Mouse (Mus musculus) layer of hippocampus, postnatal 14 days (tissue): ENCODE measurements around the gene Ndufc2. TPM values are rescaled to one million over a fixed set of nuclear protein-coding genes. Genes with fewer than 3 reads are reported as not detected.
A peak's percentile ranks its signal among the peaks of the same experiment; 100 is the strongest.
"Not testable (repeated sequence)": the region's sequence is repeated elsewhere in the genome, so short reads cannot be mapped to it uniquely, and the experiment has no call there.

Experiments used
- DNase-seq, 2 experiments: peaks; one replicate each; pipeline ENCODE4 v3.0.0; 2021 to 2022; ENCODE audit warnings: low spot score in 2 of 2, mixed read lengths in 1 of 2
- total RNA-seq, 2 experiments: library from RNA; stranded (reverse); gene quantifications; 2 replicates each; pipeline ENCODE4 v1.2.3; 2021

Gene Ndufc2
- total RNA-seq, 2 experiments from 2014 or later = 267 TPM

DNA sequence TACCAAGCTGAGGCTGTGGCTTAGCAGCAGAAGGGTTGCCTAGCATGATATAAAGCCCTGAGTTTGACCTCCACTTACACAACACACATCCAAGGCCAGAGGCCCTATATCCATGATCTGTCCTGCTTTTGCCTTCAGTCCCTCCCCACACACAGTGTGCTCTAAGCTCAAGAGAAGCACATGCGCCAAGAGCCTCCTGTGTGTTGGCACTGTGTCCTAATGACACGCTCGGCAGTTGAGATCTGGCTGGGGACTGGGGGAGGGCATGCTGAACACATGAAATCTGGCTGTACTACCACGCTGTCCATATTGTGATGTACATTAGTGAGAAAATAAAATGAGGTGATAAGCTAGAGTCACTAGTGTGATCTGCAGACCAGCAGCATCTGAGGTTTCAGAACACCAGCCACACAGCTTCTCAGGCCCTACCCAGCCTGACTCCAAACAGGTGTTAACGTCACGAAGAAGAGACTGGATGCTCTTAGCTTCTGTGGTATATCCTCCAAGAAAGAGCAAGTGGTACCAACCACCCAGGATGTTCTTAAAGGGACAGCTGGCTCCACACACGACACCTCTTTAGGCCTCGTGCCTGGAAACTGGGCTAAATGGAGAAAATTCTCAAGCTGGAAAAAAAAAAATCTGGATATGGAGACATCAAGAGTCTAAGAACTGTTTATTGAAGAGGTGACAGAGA lies 21.3 kb downstream of the Ndufc2 start:
- peak in 1 of 2 experiments; percentile 45 for DNase-seq

DNA sequence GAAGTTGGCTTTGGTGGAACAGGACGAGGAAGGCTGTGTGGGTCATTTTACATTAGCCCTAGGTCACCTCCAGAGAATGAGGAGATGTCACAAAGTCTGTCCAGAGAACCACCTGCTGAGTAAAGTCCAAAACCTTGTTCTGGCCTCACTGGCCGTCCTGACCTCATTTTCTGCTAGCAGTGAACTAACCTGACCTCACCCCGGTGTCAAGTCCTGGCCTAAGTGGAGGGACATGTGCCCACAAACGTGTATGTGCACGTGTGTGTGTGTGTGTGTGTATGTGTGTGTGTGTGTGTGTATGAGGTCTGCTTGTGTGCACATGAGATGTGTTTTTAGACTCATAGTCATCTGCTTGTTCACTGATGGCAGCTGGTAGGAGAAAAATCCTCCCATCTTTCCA lies 24.0 kb downstream of the Ndufc2 start:
- no peak for DNase-seq

DNA sequence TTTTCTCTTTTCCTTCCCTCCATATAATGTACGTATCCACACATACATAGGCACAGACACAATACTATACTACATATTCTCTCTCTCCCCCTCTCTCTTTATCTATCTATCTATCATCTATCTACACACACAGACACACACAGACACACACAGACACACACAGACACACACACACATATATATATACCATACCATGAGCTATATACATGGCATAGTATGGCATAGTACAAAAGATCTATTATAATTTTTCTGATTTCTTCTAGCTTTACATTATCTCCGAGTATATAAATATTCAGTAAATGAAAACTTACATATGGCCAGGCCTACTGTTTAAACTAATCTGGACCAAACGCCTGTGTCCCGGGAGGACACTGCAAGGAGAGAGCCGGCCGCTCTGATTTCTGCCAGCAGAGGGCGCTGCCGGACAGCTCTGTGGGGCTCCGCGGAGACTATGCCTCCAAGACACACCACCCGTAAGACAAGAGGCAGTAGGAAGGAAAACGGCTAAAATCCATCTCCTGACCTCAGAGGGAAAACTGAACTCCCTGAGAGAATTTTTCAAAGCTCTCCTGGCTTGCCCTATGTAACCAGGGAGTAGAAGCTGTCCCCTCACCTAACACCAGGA lies 24.9 kb downstream of the Ndufc2 start:
- DNase-seq = peak; percentile 83 to 89

DNA sequence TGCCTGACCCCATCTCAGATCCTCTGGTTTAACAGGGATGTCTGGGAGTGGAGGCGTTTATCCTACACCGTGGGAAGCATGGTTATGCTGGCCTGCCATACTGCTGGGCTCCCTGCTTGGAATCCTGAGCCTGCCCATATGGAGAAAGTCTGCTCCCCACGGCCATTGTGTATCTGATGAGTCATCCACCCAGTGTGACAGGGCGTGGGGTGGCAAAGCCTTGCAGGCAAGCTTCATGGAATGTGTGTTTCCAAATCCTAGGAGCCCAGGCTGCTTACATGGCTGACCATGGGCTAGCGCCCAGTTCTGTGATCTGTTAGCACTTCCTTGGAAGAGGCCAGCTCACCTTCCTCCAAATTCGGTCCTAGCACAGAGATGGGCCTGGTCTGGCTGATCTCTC lies 26.8 kb downstream of the Ndufc2 start:
- DNase-seq = no peak

DNA sequence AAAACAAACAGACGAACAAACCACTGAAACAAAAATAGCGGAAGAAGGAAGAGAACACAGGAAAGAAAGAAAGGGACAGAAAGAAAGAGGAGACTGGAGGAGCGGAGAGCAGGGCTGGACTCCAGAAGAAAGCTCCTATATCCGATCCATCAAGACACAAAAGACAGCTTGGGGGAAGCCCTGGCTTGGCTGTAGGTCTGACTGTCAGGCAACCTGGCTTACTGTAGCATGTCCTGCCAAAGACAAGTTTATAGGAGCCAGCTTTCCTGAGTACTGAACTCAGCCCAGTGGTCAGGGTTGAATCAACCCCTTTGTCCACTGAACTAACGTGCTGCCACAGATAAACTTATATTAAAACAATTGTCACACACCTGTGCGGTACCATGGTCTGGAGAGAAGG lies 27.5 kb downstream of the Ndufc2 start:
- no peak for DNase-seq

DNA sequence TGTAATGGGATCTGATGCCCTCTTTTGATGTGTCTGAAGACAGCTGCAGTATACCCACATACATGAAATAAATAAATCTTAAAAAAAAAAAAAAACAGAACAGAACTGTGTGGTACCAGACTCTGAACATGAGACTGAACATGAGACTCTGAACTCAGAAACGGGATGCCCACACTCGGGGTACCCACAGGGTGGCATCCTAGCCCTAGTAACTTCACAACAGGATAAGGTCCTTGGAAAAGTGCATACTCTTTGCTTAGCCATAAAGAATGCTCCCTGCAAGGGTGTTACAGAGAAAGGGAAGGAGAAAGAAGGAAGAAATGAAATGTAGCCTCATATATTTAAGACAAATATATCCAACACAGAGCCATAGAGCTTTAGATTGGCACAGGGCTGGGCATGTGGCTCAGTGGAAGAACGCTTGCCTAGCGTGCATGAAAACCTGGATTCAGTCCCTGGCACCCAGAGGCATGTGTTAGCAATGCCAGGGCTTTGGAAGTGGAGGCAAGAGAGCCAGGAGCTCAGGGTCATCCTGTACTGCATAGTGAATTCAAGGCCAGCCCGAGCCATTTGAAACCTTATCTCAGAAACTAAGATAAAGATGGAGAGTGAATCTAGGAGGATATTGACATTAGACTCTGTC lies 28.1 kb downstream of the Ndufc2 start:
- peak; percentile 33 to 65 for DNase-seq

DNA sequence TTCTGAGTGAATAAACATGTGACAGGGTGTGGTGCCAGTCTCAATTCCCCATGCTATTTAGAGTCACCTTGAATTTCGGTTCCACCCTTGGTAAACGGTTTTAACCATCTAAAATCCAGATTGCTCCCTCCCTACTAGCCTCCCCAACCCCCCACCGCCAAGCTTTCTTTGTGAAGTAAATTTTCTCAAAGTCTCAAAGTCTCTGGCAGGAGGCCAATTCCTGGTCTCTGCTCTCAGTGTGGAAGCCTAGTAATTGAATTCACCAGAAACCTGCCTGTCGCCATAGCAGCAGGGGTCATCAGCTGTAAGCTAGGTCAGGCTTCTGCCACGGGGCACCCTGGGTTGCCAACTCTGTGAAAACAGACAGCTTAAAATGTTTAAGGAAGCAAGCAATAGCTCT lies 29.9 kb downstream of the Ndufc2 start:
- no peak for DNase-seq

DNA sequence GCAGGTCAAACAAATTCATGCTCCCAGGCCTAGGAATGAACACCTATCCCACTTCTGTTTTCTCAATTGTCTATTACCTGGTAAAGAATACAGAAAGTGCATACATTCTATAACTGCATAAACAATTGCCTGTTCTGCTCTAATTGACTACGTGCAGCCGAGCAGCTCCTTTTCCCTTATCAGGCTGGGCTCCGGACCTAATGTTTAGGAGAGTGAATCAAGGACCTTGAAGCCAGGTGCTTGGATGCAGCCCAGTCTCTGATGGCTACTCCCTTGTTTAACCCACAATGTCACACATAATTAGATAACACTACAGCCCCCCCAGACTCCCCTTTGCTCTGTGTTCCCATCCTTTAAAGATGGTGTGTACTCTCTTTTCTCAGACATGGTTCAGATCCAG lies 33.7 kb downstream of the Ndufc2 start:
- DNase-seq = not testable (repeated sequence)

DNA sequence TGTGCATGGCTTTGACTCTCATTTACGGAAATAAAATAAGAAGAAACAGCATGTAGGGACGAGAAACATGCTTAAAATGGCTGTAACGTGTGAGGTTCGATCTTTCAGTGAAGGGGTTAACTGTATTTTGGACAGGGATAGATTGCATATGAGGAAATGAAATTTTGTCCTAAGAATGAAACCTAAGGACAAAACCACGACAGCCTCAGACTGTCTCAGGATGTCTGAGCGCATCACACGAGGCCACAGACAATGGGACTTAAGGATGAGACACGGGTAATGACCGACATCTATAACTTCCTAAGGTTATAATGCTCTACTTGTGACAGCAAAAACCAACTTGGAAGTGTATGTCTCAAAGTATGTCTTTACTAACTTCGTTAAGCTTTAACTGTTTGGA lies 34.7 kb downstream of the Ndufc2 start:
- DNase-seq = no peak

DNA sequence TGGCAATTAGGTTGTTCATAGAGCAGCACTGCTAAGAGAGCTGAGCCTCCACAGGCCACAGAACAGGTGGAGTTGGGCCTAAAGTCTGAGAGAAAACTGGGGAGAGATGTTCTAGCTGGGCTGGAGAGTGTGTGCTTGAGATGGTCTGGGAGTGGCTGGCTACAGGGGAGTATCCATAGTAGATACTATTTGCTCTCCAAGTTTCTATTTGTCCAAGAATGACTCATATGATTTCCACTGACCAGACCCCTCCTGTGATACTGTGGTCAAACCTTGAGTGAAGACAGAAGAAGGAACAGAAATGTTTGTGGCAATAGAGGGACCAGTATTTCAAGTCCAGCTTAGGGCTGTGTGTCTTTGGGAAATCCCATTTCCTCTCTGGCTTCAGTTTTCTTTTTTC lies 39.2 kb downstream of the Ndufc2 start:
- no peak for DNase-seq

DNA sequence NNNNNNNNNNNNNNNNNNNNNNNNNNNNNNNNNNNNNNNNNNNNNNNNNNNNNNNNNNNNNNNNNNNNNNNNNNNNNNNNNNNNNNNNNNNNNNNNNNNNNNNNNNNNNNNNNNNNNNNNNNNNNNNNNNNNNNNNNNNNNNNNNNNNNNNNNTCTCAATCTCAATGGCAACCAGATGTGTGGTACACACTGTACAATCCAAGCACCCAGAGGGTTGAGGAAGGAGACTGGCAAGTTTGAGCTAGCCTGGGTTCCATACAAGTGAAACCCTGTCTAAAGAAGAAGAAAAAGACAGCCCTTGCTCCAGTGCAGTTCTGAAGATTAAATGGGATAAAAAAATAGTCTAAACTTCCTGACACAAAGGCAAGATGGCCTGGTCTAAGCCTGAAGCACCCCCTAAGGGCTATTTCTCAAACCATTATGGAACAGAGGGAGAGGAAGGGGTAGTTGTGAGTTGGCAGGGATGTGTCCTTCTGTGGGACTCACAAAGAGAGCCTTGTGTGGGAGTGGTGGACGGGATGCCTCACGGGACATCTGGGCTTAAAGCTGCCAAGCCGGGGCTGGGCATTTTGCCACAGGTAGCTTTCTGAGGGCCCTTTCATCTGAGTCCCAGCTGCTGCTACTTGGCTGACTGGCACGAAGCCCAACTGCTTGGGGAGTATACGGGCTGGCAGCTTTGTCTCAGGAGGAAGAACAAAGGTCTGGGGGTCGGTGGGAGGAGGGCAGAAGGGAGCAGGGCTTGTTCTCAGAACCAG lies 46.5 kb downstream of the Ndufc2 start:
- peak; percentile 90 to 95 for DNase-seq

DNA sequence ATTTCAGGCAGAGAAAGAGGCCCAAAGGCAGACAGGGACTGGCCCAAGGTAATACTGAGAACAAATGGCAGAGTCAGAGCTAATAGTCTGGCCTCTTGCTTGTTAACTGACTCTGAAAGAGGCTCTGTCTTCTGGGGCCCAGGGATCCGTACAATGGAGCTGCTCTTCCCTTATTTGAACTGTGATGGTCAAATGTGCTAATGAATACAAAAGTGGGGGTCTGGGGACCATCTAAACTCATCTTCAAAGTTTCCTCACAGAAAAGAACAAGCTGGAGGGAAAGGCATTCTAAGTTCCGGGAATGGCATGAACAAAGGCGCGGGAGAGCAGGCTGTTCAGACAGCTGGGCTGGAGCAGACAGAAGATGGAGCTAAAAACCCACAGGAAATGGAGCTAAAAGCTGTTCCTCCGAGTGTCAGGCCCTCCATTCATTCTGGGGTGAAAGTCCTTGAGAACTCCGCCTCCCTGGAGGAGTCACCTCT lies 47.3 kb downstream of the Ndufc2 start:
- DNase-seq = peak; percentile 37 to 64

DNA sequence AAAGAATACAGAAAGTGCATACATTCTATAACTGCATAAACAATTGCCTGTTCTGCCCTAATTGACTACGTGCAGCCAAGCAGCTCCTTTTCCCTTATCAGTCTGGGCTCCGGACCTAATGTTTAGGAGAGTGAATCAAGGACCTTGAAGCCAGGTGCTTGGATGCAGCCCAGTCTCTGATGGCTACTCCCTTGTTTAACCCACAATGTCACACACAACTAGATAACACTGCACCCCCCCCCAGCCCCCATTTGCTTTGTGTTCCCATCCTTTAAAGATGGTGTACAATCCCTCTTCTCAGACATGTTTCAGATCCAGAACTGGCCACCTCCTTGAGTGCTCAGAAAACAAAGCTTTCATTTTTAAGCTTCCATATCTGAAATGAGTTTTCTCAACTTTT lies 51.2 kb downstream of the Ndufc2 start, which contains the start of gene Kctd14:
TSS of gene Kctd14 (plus strand) at position 301 of the 400 bp plus-strand sequence.
- not testable (repeated sequence) for DNase-seq

DNA sequence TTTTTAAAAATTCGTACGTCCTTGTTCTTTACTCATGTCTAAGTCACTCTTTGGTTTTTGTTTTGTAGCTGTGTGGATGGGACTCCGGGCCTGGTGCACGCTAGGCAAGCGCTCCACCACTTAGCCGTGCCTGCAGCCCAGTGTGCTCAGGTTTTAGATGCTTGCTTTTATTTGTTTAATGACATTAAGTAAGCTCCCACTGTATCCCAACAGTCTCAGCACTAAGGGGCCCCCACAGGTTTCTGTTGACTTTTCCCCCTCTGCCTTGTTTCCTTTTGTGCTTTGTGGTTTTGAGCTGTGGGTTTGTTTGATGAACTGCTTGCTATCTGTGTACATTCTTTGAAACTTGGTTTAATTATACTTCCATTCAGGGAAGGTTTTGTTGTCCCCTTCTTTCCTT lies 52.4 kb downstream of the Ndufc2 start:
- no peak for DNase-seq

DNA sequence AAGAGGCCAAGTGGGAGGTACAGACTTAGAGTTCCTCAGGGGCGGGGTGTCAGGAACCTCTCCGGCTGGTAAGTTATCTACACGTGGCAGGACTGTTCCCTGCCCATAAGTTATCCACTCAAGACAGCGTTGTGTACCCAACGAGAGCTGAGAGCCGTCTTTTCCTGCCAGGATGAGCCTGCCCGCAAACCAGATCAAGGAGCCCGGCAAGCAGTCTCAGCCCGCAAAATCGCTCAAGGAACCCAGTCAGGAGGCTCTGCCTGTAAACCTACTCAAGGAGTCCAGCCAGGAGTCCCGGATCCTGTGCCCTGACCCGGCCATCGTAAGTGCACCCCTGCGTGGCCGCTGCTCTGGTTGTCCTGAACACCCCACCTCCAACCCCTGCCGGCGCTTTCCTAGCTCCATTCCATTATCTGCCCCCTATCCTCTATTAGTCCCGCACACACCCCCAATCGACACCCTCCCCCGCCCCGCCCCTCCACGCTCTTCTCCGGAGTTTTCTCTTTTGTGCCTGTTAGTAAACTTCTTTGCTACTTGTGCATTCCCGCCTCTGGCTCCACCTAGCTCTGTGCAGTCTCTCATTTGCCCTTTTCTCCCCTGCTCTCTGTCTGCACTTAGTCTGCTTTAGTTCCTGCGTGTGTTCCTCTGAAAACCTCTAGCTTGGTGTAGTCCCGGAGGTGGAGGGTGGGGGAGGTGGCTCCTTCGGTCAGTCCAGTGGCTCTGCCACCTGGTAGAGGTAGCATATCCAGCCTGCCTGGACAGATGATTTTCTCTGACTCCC lies 53.5 kb downstream of the Ndufc2 start:
- DNase-seq = no peak

DNA sequence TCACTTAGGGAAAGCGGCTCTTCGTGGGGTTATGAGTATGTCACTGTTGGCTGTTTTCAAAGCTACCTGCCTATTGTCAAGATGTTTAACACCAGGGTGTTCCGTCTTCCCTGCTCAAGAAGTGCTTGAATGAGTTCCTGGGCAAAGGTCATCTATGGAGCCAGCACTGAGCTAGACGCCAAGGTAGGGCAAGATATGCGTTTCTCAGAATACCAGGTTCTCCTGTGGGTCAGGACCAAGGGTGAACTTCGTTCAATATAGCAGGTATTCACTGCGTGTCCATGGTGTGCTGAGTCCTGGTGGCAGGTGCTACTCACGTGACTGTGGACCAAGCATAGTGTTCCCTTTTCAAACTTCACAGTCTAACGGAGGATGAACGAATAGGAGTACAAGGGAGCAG lies 55.0 kb downstream of the Ndufc2 start:
- no peak for DNase-seq

DNA sequence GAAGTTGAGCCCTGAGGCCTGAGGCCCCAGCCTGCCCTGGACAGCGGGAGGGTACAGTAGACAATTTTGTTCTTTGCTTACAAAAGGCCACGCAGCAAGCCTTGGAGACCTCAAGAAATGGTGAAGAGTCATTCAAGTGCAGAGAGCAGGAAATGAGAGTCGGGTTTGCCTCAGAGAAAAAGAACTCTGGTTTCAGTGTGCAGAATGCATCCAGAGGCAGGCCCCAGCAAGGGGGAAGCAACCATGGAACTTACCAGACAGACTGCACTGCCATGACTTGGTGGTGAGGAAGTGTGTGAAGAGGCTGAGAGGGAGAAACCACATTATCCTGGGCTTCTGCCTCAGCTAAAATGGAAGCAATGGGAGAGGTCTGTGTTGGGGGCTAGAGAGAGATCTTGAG lies 55.8 kb downstream of the Ndufc2 start:
- DNase-seq = no peak
